Mouse (Mus musculus) frontal cortex, postnatal 36 days (tissue): ENCODE results near the gene Hmg20a.

Experiments
- DNase-seq, 2 experiments: peaks; one replicate each; pipeline ENCODE4 v3.0.0; 2022; ENCODE audit warnings: low spot score in 2 of 2

The Hmg20a gene

DNA sequence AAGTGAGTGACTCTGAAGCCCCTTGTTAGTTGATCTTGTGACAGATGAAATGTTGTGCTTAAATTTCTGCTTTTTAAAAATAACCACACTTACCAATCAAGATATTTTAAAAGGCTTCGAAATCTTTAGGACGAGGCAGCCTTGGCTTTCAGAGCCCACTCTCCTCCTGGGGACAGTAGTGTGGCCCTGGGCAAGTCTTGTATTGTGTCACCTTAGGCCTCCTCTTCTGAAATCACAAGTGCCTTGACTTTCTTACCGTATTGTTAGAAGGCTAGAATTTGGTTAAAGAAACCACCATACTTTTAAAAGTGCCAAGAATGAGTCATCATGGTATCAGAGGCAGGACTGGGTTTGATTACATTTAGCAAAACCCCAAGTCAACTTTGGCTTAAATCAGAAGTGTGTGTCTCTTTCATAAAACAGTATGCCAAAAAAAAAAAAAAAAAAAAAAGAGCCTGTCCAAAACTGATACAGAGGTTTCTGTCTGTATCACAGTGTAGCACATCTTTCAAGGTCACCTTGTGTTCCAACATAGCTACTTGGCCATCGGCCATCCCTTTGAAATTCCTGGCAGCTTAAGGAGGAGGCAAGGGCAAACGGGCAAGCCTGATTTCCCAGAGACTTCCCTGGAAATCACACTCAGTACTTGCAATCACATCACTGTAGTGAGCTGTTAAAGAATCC, 78.9 kb downstream of the Hmg20a start:
- DNase-seq, result no peak

DNA sequence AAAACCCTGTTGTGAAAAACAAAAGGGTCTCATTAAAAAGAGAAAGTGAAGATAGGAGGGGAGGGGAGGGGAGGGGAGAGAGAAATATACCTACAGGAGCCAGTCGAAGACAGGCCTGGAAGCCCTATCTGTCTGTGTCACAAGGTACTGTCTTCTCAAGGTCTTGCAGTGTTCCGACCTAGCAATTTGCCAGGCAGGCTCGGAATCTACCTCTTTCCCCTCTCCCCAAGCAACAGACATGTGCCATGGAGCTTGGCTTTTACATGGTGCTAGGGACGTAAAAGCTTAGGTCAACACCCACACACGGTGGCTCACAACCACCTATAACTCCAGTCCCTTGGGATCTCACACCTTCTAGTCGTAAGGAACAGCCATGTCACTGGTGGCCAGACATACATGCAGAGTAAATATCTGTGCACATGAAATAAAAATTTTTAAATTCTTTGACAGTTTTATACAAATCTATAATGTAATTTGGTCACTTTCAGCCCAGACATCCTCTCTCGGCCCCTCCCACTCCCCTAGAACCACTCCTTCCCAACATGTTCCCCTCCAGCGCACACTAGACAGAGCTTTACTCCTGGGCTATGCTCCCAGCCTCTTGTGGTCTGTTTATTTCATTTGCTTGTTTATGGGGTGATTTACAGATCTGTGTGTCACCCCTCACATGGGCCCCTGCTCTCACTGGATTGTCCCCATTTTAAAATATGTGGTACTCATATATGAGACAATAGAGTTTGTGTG, 81.1 kb downstream of the Hmg20a start:
- DNase-seq, result no peak

DNA sequence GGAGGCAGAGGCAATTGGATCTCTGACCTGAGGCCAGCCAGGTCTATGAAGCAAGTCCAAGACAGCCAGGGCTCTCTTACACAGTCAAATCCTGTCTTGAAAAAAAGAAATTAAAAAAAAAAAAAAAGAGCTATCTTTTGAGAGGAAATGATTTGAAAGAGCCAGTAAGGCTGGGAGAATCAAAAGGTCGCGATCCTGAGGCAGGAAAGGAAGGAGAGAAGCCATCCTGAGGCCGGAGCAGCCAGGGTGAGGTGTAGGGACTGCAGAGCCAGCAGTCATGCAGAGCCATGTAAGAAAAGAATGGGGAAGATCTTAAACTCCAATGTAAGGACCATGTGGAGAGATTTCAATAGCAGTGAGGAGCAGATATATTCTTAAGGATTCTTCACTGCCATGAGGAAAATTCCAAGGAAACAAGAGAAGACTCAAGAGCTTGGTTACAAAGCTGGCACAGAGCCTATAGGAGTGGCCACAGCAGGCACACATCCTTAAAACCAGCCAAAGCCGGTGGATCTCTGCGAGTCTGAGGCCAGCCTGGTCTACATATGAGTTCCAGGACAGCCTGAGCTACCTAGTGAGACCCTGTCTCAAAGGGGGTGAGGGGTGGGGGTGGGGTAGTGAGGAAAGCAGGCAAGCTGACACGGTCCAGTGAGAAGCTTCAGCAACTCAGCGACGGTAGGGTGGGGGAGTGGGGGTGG, 82.6 kb downstream of the Hmg20a start:
- no peak for DNase-seq

- DNase-seq, result no peak
Measured at GRCm38 (mm10) chr9:56501721-56502542, 83.5 kb downstream of the Hmg20a start.

DNA sequence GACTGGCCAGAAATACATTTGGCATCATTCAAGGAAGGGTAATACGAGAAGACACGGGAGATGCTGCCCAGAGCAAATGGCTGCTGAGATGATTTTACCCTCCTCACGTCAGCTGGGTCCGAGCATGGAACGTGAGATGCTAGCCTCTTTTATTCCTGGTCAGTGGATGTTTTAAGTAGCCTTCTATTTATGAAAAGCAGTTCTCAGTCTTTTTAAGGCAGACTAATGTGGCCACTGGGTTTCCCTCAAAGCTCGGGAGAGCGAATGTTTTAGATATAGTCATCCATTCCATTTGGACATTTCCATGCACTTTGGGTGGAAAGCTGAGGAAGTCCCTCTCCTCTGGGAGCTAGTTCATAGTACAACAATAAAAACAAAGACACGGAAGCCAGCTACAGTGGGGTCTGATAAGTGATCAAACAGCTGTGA, 84.1 kb downstream of the Hmg20a start:
- DNase-seq, result peak in 1 of 2 experiments; percentile 45

DNA sequence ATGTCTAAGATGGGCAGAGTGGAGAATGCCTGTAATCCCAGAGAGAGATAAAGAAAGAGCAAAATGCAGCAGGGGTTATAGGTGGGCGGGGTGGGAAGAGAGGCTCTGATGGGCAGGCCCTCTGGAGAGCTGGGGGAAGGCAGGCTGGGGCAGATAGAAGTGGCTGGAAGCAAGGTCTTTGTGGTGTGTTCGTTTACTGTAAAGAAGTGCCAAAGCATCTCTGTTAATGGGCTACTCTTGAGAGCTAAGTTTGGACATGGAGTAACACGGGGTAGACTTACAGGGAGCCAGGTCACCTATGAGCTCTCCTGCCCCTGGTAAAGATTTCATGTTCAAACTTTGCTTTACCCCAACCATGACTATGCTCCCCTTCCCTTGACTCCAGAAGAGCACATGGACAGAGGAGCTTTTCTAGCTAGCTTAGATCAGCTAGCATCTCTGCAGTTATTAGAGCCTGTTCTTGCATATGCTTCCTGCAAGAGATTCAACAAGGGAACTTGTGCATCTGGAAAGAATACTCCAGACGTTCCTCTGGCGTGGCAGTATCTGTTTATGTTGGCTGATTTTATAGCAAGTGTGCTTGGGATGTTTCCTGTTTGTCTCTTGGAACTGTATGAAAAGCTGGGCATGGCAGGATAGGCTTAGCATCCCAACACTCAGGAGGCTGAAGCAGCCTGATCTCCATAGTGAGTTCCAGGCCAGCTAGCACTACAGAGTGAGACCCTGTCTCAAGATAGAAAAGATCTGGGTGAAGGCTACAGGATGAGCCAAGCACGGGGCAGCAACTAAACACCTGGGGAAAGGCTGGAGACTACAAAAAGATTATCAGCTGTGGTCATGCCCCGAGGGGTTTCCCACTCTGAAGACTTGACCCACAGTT, 85.5 kb downstream of the Hmg20a start:
- DNase-seq, result no peak

GRCm38 (mm10) chr9:56504511-56504910, 86.1 kb downstream of the Hmg20a start:
- DNase-seq, result no peak

DNA sequence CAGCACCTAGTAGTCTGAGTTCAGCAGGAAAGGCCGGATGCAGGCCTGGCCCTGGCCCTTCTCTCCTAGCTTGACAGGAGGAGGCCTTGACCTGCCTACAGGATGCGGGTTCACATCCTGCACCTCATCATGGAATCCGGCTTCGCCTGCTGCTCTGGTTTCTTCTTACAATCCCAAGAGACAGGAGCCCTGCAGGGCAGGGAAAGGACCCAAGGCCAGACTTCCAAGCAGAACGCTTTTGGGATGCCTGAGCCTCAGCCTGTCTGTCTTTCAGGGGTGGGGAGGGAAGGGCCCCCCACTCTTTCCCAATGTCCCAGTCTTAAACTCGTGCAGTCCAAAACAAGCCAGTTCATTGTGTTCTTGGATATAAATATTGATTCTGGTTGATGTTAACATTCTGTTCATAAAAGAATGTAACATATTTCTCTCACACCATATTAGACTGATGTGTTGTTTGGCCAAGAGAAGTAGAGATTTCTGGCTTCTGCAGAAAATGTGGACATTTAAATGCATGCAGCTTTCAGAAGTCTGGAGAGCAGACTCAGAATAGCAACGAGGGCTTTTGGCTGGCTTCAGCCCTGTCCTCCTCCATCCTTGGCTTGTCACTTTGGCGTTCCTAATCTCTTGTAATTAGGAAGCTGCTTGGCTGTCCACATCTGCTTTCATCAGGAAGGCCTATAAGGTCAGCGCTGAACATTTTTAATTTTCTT, 86.8 kb downstream of the Hmg20a start:
- DNase-seq, result no peak

DNA sequence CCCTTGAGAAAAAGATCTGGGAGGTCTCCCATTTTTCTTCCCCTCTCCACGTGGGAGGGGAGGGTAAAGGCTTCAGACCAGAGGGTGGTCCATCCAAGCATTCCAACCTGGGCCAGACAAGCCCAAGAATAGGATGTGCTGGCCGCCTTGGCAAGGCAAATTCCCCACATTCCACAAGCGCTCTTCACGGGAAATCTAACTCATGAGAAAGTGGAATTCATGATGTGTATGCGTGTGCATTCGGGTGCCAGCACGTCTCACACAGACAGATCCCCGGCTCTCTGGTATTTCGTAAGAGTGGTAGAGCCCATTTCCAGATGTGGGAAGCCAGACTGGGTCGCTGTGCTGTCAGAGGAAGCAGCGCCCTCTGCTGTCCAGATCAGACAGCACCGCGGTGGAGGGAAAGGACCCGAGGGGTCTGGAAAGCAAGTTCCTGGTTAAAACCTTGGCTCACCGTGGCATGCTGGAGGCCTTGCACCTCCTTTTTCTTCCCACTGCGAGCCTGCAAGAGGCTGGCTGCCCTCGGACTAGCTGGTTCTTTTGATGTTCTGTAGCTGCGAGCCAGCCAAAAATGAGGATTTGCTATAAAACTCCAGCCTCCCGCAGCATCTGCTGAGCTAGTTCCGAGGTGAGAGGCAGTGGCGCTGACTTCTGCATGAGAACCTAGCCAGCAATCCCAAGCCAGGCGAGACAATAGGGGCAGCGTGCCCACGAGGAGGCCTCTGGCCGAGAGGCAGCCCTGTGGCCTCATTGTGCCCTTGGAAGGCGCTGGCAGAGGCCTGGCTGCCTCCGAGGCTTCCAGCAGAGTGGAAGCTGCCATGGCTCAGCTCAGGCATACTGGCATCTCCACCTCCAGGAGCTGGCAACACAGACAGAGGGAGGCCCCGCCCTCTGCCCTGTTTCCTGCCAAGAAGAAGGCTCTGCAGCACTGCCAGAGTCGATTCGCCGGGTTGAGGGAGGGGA, 87.7 kb downstream of the Hmg20a start:
- peak; percentile 91 to 93 for DNase-seq

- DNase-seq, result peak in 1 of 2 experiments; percentile 65
Measured at GRCm38 (mm10) chr9:56506931-56507681, 88.7 kb downstream of the Hmg20a start.

GRCm38 (mm10) chr9:56507682-56508061, 89.3 kb downstream of the Hmg20a start:
- DNase-seq, result no peak

DNA sequence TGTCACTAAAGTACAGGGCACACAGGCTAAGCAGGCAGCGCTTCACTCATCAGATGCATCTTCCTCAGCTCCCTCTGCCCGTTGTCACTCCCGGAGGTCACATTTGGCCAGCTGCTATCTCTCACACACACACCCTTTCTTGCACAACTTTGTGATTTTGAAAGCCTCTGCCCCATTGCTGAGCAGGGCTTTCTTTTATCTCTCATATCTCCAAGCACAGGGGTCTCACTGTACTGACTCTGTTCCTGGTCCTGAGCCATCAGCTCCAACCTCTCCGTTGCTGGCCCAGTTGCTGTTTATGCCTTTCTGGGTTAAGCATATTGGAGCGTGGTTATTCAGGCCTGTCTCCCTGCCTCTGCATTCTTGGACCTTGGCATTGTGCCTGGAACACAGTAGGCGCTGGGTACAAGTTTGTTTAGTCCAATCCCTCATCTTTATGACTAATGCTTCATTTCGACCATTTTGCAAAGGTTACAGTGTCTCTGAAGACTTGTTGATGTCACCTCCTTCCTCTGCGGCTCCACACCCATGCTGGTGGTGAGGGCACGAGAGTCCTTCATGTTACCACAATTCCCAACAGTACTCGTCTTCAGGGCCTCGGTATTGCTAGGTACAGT, 90.5 kb downstream of the Hmg20a start:
- no peak for DNase-seq

- no peak for DNase-seq
Measured at GRCm38 (mm10) chr9:56510281-56510680, 91.9 kb downstream of the Hmg20a start.

DNA sequence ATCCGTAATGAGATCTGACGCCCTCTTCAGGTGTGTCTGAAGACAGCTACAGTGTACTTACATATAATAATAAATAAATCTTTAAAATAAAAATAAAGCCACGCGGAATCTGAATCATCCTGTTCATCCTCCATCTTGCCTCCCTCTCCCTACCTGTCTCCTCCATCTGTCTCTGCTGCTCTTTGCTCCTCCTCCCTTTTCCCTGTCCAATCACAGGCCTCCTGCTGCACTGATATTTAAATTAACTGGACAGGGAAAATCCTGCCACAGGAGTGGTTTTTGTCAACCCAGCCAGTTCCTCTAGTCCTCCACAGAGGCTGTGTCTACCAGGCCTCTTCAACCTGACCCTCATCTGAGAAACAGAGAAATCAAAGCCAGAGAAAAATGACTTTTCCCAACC, 94.1 kb downstream of the Hmg20a start:
- no peak for DNase-seq

DNA sequence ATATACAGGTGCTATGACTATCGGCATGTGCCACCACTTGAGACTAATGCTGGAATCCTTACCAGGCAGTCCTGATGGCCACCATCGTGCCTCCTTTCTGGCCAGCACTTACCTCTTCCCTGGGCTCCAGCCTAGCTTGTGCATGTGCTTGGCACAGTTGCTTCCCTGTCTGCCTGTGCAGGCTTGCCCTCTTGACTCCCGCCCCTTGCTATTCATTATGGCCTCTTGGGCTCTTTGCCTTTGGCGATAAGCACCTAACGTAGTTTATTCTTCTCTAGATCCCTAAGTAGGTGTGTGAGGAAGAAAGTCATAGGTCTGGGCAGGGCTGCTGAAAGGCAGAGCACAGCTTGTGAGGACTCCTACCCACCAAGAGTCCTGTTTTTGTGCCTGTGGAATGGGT, 96.7 kb downstream of the Hmg20a start:
- no peak for DNase-seq

DNA sequence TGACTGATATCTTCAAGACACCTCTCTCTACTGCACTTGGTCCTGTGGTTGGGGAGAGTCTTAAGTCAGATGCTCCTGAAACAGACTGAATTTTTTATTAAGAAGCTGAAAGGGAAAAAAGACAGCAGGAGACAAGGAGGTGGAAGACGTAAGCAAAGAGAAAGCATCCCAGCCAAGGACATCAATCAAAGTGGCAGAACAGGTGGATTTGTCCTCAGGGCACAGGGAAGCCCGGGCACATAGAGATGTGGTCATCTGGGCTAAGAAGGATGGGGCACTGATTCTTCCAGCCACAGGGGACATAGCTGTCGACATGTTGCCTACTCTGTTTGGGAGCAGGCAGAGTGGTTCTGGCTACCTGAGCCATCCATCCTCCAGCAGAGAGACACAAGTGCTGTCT, 97.8 kb downstream of the Hmg20a start:
- no peak for DNase-seq

GRCm38 (mm10) chr9:56516692-56517263, 98.4 kb downstream of the Hmg20a start:
- DNase-seq, result no peak

GRCm38 (mm10) chr9:56522281-56522680, 103.9 kb downstream of the Hmg20a start:
- DNase-seq, result no peak
